Mouse (Mus musculus) limb, embryonic 14.5 days (tissue): ENCODE results near the gene Pcgf1. TPM values are rescaled to one million over a fixed set of nuclear protein-coding genes. Genes with fewer than 3 reads are reported as not detected.
A peak's percentile ranks its signal among the peaks of the same experiment; 100 is the strongest.

Experiments
- ATAC-seq: fragments of 200-750 bp; cut with Nextera tagmentation; 2 replicates; pipeline ENCODE4 v1.8.0; 2017; ENCODE audit warnings: low read depth, moderate number of reproducible peaks, moderate TSS enrichment; ENCODE audit not compliant: low FRiP score
- DNase-seq: peaks from one replicate; pipeline ENCODE4 v3.0.0-alpha.2; 2015; ENCODE audit warnings: low spot score
- H3K27ac ChIP-seq: fragments of 300-500 bp; sonication (generic); replicated peaks from 2 replicates; pipeline ENCODE4 v1.5.1; 2014; ENCODE audit warnings: low read depth, mild to moderate bottlenecking, low read length, moderate library complexity, mixed read lengths
- H3K27me3 ChIP-seq: fragments of 300-500 bp; sonication (generic); 2 replicates; pipeline ENCODE4 v1.6.1; 2014; ENCODE audit warnings: low read length, mixed read lengths; ENCODE audit not compliant: control insufficient read depth, insufficient read depth
- H3K36me3 ChIP-seq: fragments of 300-500 bp; sonication (generic); 2 replicates; pipeline ENCODE4 v1.6.1; 2014; ENCODE audit warnings: mild to moderate bottlenecking, low read length, moderate library complexity, mixed read lengths; ENCODE audit not compliant: control insufficient read depth, insufficient read depth
- H3K4me1 ChIP-seq: fragments of 300-500 bp; sonication (generic); 2 replicates; pipeline ENCODE4 v1.6.1; 2014; ENCODE audit warnings: antibody characterized with exemption, low read length, mixed read lengths; ENCODE audit not compliant: control insufficient read depth, insufficient read depth
- H3K4me2 ChIP-seq: fragments of 300-500 bp; sonication (generic); replicated peaks from 2 replicates; pipeline ENCODE4 v1.6.1; 2014; ENCODE audit warnings: low read depth, mild to moderate bottlenecking, low read length, moderate library complexity; ENCODE audit not compliant: severe bottlenecking
- H3K4me3 ChIP-seq: fragments of 300-500 bp; sonication (generic); replicated peaks from 2 replicates; pipeline ENCODE4 v1.5.1; 2014; ENCODE audit warnings: low read length
- H3K9ac ChIP-seq: fragments of 300-500 bp; sonication (generic); 2 replicates; pipeline ENCODE4 v1.6.1; 2014; ENCODE audit warnings: mild to moderate bottlenecking, low read depth, low read length, moderate library complexity; ENCODE audit not compliant: severe bottlenecking
- H3K9me3 ChIP-seq: fragments of 300-500 bp; sonication (generic); 2 replicates; pipeline ENCODE4 v1.6.1; 2016; ENCODE audit warnings: low read length; ENCODE audit not compliant: control insufficient read depth
- POLR2A ChIP-seq: fragments of 200-500 bp; IDR thresholded peaks from 2 replicates; pipeline ENCODE4 v1.8.0; 2012; ENCODE audit warnings: inconsistent platforms, mild to moderate bottlenecking, moderate library complexity, borderline replicate concordance; ENCODE audit not compliant: insufficient read depth, insufficient read length; ENCODE audit errors: extremely low read depth
- WGBS: fragments of 180-500 bp; shearing (Covaris S2); extraction: QIAGEN DNeasy Blood & Tissue Kit; methylation state at CpG from one replicate; pipeline ENCODE4 v1.1.7; 2014; 5-methylcytosine and 5-hydroxymethylcytosine counted together
- polyA plus RNA-seq, 2 experiments: library from polyadenylated mRNA; depleted of rRNA in 1 of 2; stranded (reverse) in 1 of 2; unstranded in 1 of 2; fragments of >200 nt; fragmentation: Nextera tagmentation in 1 of 2; extraction: Ambion mirVana in 1 of 2; gene quantifications; 2 replicates each; pipeline versions ENCODE4 v1.2.1 to v1.2.3; 2012 to 2014

Gene Pcgf1
- polyA plus RNA-seq, 2 experiments, result 28.2 to 49.8 TPM

DNA sequence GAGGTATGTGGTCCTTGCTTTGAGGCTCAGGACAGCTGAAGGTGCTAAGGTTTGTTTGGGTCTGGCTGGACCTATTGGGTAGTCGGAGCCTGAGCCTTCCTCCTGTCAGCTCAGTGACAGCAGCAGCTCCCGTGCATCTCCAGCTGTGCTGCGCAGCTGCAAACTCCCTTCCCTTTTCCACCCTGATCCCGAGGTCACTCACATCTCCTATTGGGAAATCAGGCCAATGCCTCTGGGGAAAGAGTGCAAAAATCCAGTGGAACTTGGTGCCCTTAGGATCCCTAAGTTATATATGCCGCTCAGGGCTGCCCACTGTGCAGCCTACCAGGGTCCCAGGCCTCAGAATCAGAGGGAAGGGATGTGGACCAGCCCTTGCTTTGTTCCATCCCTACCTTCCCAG lies 5.8 kb downstream of the Pcgf1 start:
- 29% methylated on average over 5 of the region's 5 CpGs for WGBS
- Histone ChIP-seq H3K9me3 (no peaks in the 10 kb centered on the region), H3K27ac (no peak overlapping the region), H3K4me2 (no peak overlapping the region), H3K27me3 (peaks cover 52% of the 10 kb centered on the region), H3K9ac (peak overlapping the region; percentile 2; the same call in 1 of the 2 replicates), H3K36me3 (peaks cover 26% of the 10 kb centered on the region), H3K4me3 (no peak overlapping the region), H3K4me1 (peaks cover 12% of the 10 kb centered on the region; the same call in 1 of the 2 replicates)
- TF ChIP-seq POLR2A, result no peak
- ATAC-seq (no peak), DNase-seq (no peak)

DNA sequence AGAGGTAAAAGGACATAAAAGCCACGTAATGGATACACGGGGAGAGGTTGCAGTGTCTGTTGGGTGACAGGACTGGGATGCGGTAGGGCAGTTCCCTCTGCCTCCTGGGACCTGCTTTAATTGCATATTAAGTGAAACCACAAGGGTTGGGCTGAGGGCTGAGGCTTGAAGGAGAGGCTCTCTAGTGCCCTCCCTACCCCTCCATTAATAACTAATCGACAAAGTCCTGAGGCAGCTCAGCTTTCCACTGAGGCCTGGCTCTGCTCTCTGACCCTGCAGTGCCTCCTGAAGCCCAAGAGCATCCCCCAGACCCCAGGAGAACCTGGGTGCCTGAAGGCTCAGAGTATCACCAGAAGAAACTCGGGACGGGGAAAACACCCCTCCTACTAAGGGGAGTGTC lies 6.8 kb downstream of the Pcgf1 start:
- peaks cover 26% of the 10 kb centered on the region for H3K36me3 ChIP-seq
- no peak overlapping the region for H3K4me2 ChIP-seq
- peaks cover 60% of the 10 kb centered on the region for H3K27me3 ChIP-seq
- ATAC-seq (no peak), DNase-seq (no peak)
- WGBS, result 6% methylated on average over 6 of the region's 6 CpGs
- peaks cover 8% of the 10 kb centered on the region; the same call in 1 of the 2 replicates for H3K4me1 ChIP-seq
- H3K9ac ChIP-seq, result no peak overlapping the region
- no peak overlapping the region for H3K27ac ChIP-seq
- H3K9me3 ChIP-seq, result no peaks in the 10 kb centered on the region
- H3K4me3 ChIP-seq, result no peak overlapping the region
- no peak for TF ChIP-seq POLR2A

DNA sequence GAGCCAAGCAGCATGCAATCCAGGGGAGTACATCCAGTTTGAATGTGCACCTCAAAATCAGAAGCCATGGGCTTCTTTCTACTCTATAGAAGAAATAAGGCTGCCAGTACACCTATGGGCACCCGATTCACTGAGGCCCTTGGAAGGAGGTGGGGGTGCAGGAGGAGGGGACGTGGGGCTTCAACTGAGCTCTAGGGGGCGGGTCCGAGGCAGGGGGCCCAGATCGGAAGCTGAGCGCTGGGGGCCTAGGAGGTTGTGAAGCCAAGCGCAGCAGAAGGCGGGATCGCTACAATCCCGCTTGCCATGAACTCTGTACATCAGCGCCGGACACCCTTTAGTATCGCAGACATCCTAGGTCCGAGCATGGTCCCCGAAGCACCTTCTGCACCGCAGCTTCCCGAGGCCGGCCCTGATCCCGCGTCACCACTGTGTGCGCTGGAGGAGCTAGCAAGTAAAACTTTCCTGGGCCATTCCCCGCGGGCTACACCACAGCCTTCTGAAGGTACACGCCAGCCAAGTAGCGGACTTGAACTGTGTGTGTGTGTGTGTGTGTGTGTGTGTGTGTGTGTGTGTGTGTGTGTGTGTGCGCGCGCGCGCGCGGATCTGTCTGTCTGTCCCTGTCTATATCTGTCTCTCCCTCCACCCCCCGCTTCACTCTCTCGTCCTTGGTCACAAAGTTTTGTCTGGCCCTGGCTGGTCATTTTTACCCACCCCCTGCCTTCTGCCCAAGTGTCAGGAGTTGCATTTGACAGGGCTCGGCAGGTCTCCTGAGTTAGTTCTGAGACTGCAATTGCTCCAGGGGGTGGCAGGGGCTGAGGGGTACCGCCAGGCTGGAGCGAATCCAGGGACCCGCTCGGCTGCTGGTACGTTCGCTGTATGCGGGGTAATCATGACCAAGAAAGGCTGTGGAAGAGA lies 8.7 kb downstream of the Pcgf1 start, which contains the start of gene Lbx2:
Lbx2 (plus strand) TSS at position 247 of the 915 bp plus-strand sequence.
- Histone ChIP-seq H3K27me3 (peaks cover 60% of the 10 kb centered on the region), H3K4me1 (peaks cover 8% of the 10 kb centered on the region; the same call in 1 of the 2 replicates), H3K4me3 (peak within 1 kb of the TSS; percentile 29), H3K4me2 (peak within 1 kb of the TSS; percentile 49), H3K27ac (no peak within 1 kb of the TSS), H3K9me3 (no peaks in the 10 kb centered on the region), H3K9ac (peak within 1 kb of the TSS; percentile 9; the same call in 1 of the 2 replicates), H3K36me3 (peaks cover 7% of the 10 kb centered on the region; the same call in 1 of the 2 replicates)
- WGBS, result 4% methylated on average over 42 of the region's 42 CpGs
- DNase-seq (no peak), ATAC-seq (no peak)
- TF ChIP-seq POLR2A, result no peak

DNA sequence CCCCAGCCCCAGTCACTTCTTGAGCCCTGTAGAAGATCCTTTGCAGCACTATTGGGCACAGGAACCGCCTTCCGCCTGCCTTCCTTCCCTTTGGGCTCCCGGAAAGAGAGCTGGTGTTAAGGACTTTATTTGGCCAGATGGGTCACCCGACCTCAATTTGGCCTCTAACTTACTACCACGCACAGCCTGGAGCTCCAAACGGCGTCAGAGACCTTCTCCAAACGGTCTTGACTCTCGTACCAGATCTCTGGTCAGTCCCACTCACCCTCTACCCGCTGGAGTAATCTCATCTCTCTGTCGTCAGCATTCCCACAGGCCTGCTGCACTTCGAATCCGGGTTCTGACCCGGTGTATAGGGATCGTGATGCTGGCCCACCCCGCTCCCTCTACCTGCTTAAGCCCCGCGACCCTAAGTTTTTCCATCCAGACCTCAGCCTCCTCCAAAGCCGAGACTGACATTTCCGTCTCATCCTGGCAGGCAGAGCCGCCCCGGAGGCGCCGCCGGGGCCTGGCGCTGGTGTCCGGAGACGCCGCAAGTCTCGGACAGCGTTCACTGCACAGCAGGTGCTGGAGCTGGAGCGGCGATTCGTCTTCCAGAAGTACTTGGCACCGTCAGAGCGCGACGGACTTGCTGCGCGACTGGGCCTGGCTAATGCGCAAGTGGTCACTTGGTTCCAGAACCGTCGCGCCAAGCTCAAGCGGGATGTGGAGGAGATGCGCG lies 9.7 kb downstream of the Pcgf1 start:
- Histone ChIP-seq H3K36me3 (no peaks in the 10 kb centered on the region; the same call in 1 of the 2 replicates), H3K4me2 (peak overlapping the region; percentile 25), H3K27ac (no peak overlapping the region), H3K27me3 (peaks cover 60% of the 10 kb centered on the region), H3K9me3 (no peaks in the 10 kb centered on the region), H3K4me1 (peaks cover 8% of the 10 kb centered on the region; the same call in 1 of the 2 replicates), H3K4me3 (peak overlapping the region; percentile 11), H3K9ac (peak overlapping the region; percentile 9; the same call in 1 of the 2 replicates)
- DNase-seq (no peak), ATAC-seq (no peak)
- no peak for TF ChIP-seq POLR2A
- WGBS, result 1% methylated on average over 47 of the region's 47 CpGs

DNA sequence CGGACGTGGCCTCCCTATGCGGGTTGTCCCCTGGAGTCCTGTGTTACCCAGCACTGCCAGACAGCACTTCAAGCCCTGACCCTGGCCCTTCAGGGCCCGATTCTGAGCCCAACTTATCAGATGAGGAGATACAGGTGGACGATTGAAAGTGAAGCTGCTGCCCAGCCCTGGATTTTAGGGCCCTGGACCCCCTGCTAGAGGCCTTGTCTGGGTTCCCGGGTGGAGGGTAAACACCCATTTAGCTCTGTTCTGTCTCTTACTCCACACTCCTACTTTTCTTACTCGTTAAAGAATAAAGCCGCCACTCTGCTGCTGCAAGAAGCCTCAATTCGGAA lies 10.2 kb downstream of the Pcgf1 start:
- Histone ChIP-seq H3K36me3 (no peaks in the 10 kb centered on the region), H3K9me3 (no peaks in the 10 kb centered on the region), H3K27ac (no peak overlapping the region), H3K4me2 (peak overlapping the region; percentile 25; the same call in 1 of the 2 replicates), H3K4me1 (peaks cover 8% of the 10 kb centered on the region; the same call in 1 of the 2 replicates), H3K4me3 (peak overlapping the region; percentile 11), H3K27me3 (peaks cover 60% of the 10 kb centered on the region), H3K9ac (no peak overlapping the region; the same call in 1 of the 2 replicates)
- no peak for DNase-seq
- WGBS, result 10% methylated on average over 9 of the region's 9 CpGs
- ATAC-seq, result no peak
- no peak for TF ChIP-seq POLR2A
